Mouse (Mus musculus): ENCODE measurements around the gene Ndufv3.

DNA sequence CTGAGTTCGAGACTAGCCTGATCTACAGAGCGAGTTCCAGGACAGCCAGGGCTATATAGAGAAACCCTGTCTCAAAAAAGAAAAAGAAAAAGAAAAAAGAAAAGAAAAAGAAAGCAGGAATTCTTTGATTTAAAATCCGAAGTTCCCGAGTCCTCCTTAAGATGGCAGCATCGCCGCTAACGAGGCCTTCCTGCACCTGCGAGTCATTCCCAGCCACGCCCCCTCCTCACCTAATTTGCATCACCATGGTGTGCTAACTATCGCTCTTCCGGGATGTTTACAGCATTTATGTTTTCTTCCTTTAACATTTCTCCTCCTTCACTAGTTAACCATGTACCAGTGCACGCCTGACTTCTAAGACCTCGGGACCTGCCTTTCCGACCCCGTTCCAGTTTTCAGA lies 9.4 kb downstream of the Ndufv3 start:
- TF ChIP-seq GATA1 (IDR thresholded peaks at IDR 0.05; ENCODE audit: low read length): no peak
- no peak for TF ChIP-seq TAL1 (IDR thresholded peaks at IDR 0.05; ENCODE audit: low read length)
